Mouse (Mus musculus) E14TG2a.4 (cell line): ENCODE measurements around the gene Nr1d1.

Source experiments
- CTCF ChIP-seq: conservative IDR thresholded peaks from 2 replicates; pipeline ENCODE4 v1.5.1; 2014; ENCODE audit warnings: low read length
- POU5F1 ChIP-seq: IDR thresholded peaks from 2 replicates; pipeline ENCODE4 v1.6.1; 2014; ENCODE audit warnings: low read length, borderline replicate concordance

DNA sequence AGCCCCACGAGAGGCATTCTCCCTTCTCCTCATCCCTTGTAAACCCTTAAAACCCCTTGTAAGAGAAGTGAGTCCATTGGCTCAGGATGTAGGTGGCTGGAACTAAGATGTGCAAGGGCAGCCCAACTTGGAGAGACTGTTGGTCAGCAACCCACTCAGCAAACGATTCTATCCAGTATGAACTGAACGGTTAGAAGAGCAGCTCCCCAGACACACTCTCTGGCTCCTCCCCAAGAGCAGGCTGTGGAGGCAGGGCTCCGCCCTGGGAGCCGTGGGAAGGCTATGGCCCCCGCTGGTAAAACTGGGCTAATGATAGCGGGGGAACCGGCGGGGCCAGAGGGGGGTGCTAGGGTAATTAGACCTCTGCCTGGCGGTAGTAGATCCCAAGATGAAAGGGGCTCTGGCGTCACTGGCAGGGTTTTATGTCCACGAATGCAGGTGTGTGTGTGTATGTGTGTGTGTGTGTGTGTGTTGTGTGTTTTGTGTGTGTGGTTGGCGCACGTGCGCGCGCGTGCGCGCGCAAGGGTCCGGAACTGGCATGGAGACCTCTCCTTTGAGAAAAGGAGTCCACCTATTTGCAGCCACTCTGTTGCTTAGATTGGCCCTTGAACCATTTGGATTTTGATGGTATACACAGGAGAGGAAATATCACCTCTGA is 34.6 kb downstream of the Nr1d1 start, which contains the start of gene Thra:
- TF ChIP-seq CTCF (no peak), POU5F1 (no peak)
